Mouse (Mus musculus) colon, adult 2 months (tissue): ENCODE measurements around the gene Aatf. TPM values are rescaled to one million over a fixed set of nuclear protein-coding genes. Genes with fewer than 3 reads are reported as not detected.

Experiments
- polyA plus RNA-seq: library from polyadenylated mRNA; depleted of rRNA; stranded (reverse); fragments of >200 nt; gene quantifications from 2 replicates; pipeline ENCODE4 v1.2.3, GENCODE M21; 2012; rRNA removed

The Aatf gene
- 4.1 and 5.8 TPM in 2 replicates for polyA plus RNA-seq

GRCm38 (mm10) chr11:84513171-84514116, at the start of gene Aatf:
Gene Aatf (minus strand): TSS chr11:84513522.

GRCm38 (mm10) chr11:84525421-84526274, 12.3 kb upstream of the Aatf start, which contains the start of gene Lhx1:
Gene Lhx1 (minus strand): TSS chr11:84525535.

Other genes starting within 250 kb of the Aatf start
- gene Lhx1, start 12.0 kb upstream of the Aatf start, polyA plus RNA-seq, result not detected in 2 replicates